Mouse (Mus musculus) embryo, embryonic 11 days (tissue): ENCODE measurements around the gene Galnt18.

ENCODE experiments used
- DNase-seq: peaks from one replicate; pipeline ENCODE4 v3.0.0-alpha.2; 2015

Gene Galnt18

DNA sequence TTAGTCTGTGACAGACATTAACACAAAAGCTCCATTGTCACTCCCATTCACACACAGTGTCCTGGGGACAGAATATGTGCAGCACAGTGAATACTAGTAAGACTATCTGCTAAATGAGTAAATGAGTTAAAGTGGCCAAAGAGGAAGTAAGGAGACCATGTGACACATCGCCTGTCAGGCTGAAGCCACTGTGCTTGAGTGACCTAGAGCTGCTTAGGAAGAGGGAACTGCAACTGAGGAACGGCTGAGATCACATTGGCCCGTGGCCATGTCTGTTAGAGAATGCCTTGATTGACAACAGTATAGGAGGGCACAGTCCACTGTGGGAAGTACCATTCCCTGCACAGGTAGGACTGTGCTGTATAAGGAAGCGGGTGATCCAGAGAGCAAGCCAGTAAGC lies 67.0 kb downstream of the Galnt18 start:
- no peak for DNase-seq

DNA sequence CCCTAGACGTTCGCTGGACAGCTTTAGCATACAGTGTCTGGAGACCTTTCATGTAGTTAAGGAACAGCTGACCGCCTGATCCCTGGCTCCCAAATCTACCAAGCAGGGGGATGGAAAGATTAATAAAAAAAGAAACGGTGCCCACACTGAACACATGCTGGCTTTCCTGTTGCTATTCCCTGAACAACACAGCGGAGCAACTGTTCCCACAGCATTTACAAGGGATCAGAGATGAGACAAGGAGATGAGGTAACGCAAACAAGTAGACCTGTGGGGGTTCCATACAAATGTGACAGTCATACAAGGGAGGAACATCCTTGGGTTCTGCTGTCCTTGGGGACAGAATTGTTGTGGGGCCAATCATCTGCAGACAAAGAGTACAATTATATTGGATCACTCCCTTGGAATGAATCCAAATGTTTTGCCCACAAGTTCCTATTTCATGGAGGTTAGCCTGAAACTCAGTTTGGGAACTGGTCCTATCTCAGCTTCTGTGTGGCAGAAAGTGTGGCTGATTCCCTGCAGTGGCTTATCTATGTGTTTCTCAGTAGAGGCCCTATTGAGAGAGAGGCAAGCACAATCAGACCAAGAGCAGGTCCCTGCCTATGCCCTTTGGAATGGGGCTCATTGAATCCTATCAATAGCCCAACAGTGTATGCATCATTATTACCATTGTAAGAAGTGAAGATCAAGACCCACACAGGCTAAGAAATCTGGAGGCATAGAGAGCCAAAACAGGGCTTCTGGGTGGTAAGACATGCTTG lies 68.5 kb downstream of the Galnt18 start:
- no peak for DNase-seq

DNA sequence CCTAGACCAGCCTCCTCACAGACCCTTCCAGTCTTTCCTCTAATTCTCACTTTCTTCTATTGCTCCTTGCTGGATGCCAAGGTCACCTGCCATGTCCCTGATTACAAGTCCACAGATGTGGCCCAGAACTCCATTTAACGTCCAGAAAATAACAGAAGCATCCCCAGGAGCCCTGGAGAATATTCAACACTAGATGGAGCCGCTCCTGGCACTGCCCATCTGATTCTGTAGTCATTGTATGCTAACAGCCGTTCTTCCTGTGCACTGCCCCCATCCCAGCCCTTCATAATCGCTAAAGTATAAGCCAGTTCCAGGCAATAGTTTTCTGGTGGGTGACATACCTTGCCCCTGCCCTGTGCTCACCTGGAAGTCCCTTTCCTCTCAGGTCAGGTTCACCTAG lies 69.5 kb downstream of the Galnt18 start:
- DNase-seq: no peak

DNA sequence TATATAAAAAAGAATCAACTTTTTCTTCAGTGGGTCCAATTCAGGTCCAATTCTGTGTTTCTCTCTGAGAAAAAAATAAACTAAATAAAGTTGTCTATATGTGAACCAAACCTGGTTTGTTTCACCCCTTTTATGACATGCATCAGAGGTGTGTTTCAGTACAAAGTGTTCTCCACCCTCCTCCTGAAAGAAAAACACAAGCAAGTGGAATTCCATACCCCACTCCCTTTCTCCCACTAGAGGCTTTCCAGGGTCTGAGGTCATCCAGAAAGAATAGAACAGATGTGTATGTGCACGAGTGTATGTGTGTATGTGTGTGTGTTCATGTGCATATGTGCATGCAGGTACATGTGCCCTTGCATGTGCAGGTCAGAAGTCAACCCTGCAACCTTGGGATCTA lies 71.2 kb downstream of the Galnt18 start:
- no peak for DNase-seq

DNA sequence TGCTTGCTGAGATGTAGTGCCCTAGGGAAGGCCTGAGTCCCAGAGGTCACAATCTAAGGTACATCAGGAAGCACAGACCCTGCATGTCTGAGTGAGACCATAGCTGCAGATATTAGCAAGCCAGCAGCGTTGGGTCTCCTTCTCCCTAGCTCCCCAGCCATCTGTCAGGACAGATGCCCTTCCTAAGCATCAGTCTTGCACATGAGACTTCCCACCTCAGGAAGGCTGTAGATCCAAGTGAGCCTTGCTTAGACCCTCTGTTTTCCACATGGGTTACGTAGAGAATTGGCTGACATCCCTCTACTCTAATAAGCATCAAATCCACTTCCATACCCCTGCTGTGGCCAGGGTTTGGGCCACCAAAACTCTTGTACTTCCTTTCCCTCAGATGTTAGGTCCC lies 76.8 kb downstream of the Galnt18 start:
- no peak for DNase-seq

DNA sequence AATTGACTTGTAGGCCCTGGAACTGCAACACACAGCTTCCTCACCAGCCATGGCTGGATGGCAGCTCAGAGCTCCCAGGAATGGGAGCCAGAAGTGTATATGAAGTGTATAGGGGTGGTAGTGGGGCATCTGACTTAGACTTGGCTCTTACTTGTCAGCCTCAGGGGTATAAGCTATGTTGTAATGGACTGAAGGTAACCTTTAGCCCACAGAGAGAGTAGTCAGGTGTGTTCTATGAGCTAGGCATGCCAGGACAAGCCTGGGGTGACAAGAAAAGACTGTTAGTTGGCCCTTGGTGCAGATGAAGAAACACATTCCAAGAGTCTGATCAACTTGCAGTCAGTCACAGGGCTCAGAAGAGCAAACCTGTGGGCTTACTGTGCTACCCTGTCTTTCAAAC lies 78.0 kb downstream of the Galnt18 start:
- no peak for DNase-seq

DNA sequence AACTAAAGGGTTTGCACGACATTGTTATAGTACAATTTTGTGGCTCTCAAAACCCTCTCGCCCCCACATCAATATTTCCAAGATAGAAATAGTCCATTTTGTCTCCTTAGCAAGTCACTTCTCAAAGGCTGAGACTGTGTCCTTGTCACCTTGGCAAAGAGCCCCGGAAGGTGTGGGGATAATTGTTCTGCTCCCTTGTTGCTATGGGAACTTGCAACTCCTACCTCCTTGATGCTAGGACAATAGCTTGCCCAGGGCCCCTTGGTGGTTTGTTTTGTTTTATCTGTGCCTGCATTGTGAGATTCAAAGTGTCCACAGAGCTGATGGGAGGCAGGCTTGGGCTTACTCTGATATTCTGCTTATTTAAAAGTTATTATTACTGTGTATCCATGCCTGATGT lies 80.3 kb downstream of the Galnt18 start:
- no peak for DNase-seq

DNA sequence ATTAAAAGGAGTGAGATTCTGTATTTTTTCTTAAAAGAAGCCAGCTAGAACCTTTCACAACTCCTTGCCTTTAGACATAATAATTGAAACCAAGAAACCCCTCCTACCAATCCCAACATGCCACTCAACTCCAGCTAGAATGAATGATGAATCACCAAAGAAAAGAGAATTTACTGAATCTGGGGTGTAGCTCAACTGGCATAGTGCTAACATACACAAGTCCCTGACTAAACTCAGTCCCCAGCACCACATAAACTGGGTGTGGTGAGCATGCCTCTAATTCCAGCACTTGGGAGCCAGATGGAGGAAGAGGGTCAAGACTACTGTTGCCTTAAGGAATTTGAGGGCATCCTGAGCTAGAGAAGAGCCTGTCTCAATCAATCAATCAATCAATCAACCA lies 83.6 kb downstream of the Galnt18 start:
- DNase-seq: no peak

DNA sequence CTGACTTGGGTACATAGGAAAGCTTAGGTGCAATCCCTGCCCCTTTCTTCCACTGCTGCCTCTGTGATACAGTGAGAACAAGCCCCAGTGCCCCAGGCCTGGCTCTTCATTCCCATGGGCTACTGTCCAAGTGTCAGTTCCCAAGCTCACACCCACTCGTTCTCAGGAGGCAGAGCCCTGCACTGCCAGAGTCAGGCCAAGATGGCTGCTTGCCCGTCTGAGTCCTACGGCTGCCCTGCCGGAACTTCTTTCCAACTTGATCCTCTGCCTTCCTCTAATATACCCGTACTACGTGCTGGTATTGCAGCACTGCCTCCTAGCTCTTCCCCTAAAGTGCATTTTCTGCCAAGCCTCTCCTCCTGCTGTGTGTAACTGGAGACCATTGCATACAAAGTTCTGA lies 85.5 kb downstream of the Galnt18 start:
- DNase-seq: no peak

DNA sequence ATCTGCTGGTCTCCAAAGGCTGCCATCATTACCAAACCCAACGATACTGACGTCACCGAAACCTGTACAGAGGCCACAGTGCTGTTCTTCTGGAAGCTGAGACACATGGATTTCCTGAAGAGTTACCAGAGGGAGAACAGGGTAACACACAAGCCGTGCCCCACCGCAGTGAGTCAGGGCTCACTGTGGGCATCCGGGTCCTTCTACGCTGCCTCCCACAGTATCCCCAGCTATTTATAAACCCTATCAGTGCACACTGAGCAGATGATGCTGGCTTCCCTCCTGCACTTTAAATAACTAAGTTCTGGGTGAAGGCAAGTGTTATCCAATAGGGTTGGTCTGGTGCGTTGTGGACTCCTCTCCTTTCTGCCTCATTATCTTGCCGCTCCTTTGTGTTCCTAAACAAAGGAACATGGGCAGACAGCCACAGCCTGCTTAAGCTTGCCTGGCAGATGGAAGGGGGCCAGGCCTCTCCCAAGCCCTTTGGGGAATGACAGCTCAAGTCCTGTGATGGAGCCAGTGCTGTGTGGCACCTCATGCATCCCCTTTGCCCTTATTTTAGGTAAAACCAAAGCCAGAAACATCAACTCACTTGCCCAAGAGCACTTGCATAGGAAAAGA lies 87.0 kb downstream of the Galnt18 start:
- DNase-seq: peak; percentile 30

DNA sequence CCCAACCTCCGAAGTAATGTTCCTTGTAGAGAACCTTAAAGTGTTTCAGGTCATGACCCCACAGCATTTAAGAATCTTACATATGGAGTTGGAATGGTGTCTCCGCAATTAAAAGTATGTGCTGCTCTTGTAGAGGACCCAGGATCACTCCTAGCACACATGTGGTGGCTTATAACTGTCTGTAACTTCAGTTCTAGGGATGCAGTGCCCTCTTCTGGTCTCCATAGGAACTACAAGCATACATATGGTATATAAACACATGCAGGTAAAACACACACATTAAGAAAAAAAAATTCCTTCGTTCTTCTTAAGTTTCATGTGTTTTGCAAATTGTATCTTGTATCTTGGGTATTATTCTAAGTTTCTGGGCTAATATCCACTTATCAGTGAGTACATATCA lies 99.7 kb downstream of the Galnt18 start:
- no peak for DNase-seq

DNA sequence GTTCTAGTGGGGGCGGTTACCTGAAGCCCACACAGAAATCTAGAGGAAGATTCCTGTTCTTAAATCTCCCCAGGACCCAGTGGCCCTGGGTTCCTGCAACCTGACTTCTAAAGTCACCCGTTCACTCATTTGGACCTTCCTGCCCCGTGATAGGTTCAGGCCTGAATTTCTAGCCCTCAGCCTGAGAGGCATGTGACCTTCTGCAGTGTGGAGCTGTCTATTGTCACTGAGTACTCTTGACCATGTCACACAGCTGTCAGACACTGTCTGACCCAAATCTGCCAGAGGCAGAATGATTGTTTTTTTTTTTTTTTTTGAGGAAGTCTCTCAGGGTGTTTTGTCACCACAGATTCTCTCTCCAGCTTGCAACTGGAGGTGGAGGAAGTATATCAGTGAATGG lies 103.3 kb downstream of the Galnt18 start:
- DNase-seq: no peak

DNA sequence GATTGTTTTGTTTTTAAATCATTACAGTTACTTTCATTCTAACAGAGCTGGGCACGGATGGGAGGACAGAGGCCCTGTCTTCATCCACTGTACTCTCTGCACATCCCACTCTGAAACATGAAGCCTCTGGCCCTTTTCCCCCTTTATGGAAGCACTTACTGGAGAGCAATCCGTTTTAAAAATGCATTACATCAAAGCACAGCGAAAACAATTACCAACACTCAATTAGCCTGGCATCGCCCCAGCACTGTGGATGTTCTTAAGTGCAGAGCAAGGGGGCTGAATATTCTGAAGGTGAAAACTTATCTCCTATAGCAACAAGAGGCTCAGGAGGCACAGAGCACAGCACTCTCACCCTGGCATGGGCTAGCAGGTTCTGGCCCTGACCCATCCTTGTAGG lies 107.3 kb downstream of the Galnt18 start:
- DNase-seq: no peak

DNA sequence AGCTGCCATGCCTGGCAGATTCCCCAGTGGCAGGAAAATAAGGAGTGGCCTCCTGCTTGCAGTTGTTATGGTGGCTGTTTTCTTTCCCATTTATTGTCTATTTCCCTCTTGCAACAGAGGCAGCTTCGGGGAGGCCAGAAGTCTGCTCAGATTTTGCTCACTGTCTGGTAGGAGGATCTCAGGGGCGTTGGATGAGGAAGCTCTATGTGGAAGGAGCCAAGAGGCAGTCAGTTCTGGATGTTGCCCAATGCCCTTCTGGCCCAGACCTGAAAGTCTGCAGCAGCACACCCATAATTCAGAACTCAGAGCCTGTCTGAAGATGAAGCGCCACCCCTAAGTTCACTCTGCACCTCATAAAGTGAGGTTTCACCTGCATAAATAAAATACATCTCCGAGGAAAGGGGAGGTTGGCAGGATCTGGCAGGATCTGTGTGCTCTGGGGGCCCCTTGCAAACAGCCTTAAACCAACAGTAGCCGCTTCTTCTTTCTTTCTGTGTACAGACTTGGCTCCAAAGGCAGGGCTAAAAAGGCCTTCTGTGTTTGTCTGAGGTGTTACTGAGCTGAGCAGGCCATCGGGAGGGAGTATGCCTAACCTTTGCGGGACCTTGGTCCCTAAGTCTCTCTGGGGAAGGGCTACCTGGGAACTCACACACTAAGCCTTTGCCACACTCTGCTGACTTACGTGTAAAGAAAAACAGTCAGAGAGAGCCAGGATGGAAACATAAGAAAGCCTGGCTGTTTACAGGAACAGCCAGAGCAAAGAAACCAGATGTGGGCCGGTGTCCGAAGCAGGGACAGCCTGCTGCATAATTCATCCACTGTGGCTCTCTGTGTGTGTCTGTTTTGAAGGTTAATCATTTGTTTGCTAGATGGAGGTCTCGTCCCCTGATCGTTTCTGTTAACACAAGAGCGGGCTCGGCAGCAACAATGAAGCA lies 116.4 kb downstream of the Galnt18 start:
- DNase-seq: peak; percentile 11

DNA sequence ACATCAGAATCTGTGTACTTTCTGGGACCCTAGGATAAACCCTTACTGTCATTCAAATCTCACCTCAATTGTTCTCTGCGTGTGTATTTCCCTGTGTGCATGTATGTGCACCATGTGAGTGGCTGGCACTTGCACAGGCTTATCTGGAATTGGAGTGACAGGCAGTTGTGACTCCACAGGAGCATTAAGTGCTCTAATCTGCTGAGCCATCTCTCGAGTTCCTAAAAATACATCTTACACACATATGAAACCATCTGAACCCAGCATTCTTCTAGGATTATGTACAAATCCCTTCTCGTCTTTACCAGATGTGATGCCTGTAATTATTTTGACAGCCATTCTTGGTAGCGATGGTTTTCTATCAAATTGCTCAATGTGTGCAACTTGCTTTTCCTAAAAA lies 121.2 kb downstream of the Galnt18 start:
- DNase-seq: no peak

DNA sequence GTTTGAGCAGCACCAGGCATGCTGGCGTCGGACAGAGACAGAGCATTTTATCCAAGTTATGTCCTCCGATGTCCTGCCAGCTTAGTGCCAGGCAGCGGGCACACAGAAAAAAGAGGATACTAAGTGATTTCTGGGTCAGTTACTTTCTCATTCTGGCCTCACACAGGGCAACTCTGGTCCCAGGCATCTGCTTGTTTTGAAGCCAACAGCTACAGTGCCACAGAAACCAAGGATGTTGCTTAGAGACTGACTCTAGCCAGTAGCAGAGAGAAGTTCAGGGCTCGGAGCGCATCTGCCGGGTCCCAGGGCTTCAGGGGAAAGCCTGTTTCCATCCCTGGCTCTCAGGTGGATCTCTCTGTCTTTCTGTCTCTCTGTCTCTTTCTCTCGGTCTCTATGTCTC lies 124.8 kb downstream of the Galnt18 start:
- DNase-seq: no peak

DNA sequence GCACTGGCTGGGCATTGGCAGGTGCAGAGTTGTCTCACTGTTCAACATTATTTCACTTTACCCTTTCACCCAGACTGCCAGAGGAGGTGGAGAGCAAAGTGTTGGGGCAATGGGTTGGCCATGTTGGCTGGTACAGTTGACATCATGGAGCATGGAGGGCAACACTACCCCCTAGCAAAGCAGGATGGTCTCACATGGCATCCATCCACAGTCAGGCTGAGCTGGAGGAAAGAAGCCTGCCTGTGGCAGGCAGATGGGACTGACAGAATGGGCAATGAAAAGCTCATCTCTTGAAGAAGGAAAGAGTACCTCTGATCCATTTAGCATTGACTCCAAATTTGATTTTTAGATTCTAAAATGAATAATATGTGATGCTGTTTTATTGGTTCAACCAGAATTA lies 125.3 kb downstream of the Galnt18 start:
- no peak for DNase-seq

DNA sequence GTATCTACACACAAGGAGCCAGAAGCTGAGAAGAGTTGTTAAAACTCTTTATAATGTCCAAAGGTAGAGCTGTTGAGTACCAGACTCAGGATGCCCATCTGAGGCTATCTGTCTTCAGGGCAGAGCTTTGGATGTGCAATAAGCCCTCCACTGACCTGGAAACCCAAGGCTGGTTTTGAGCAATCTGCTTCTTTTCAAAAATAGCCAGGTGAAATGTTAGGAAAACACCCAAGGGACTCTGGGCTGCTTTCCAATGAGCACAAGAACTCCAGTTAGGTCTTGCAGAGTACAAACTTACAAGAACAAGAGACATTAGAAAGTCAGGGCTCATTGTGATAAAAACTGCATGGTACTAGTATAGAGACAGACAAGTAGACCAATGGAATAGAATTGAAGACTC lies 135.4 kb downstream of the Galnt18 start:
- DNase-seq: no peak

DNA sequence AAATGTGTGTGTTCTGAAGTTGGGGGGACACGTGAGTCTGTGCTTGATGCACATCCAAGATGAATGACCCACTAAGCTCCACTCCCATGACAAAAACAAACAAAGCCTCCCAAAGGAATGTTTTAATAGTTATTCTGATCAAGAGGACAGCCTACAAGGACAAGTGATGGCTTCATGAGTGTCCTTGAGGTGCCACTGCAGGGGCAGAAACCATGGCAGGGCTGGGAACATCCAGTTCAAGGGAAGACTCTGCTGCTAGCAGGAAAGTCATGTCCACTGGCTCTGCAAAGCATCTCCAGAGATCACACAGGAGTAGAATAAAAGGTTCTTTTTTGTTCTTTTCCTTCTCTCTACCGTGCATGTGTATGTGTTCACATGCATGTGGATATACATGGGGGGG lies 140.9 kb downstream of the Galnt18 start:
- no peak for DNase-seq

DNA sequence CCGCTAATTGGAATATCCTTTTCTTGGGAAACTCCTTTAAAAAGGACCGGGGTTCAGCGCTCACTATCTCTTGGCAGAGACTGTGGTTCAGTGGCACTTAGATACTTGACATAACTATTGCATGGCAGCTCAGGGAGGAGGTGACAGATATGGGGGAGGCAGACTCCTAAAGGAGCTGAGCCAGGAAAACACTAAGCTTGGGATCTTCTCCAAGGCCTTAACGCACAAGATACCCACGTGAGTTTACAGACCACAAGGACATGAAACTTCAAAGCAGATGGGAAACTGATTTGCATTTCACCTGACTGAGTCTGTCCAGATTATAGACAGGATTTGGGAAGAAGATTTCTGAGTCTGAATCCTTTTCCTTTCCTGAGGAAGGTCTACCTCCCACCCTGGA lies 141.3 kb downstream of the Galnt18 start:
- no peak for DNase-seq

DNA sequence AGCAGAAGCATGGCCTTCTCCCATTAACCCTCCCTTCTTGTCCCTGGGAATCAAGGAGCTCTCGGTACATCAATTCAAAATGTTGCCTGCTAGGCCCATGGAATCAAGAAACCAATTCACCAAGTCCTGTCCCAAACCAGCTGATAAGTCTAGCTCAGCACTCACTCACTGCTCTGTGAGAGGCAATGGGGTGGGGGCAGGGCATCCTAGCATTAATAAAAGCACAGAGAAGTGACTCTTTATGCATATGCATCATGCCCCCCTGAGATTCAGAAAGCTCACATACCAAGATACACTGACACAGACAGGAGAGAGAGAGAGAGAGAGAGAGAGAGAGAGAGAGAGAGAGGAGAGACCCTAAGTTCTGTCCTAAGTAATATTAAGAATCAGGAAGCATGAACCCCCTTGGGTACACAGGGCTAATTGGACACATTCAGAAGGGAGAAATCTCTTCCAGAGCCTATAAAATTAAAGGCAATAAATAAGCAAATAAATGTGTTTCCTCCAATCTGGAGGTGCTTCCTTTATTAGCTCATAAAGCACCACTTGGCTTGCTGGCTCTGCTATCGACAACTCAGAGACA lies 141.8 kb downstream of the Galnt18 start:
- peak; percentile 2 for DNase-seq

DNA sequence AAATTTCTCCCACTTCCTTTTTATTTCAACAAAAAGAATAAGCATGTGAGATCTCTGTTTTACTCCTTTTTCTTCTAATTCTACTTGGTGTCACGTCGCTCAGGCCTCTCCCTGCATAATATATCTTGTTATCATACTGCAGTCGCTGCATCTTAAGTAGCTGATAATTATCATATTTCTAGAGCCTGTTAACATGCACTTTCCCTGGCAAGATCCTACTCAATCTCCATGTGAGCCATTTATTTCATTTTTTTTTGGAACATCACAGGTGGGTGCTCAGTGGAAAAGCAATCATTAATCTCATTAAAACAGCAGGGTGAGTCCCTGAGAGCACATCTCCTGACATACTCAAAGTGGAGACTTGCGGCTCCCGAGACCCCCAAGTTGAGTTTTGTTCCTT lies 143.3 kb downstream of the Galnt18 start:
- no peak for DNase-seq

DNA sequence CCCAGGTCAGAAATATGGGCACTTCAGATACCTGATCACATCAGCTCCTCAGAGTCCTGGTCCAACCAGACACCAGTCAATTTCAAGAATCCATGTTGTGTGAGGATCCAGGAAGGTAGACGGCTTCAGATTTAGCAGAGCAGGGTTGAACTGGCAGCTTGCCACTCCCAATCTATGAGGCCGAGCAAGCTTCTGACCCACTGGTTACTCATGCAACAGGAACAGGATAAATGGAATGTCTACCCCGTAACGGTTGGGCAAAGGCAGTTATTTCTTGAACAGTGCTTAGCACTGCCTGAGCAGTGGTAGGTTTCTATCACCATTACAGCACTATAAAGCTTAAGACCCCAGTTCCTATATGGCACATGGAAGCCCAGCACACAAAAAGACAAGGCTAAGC lies 148.5 kb downstream of the Galnt18 start:
- no peak for DNase-seq

DNA sequence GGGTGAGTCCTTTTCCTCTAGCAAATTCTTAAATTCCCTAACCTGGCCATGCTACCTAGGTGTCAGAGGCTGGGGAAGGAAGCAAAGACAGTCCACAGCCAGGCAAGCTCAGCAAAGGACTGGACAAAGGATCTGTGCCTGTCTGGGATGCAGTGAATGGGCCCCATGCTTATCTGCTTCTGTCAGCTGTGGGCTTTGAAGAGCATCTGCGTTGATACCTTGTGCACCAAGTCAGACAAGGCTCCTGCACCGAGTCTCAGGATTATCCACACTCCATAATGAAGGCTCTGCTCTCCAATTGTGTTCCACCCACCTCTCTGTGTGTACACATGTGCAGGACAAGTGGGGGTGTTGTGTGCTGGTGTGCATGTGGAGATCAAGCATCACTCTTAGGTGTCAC lies 153.5 kb downstream of the Galnt18 start:
- no peak for DNase-seq
